Mouse (Mus musculus): Measurements from ENCODE around the gene Exosc1.

Gene Exosc1

DNA sequence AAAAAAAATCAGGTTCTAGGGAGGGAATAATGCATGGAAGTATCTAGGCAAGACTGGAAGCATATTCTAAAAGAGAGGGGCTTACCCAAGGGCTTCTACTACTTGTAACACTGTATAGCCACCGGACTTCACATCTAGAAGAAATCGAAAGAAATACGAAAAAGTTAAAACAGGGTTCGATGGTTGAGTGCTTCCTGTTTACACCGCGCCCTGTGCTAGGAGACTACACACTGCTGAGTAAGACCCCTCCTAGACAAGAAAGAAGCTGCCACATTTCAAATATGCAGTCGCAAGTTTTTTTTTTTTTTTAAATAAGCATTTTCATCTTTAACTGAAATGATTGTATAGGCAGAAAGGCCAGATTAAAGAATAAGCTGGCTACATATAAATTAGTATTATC, 36.4 kb upstream of the Exosc1 start:
- TF ChIP-seq POU5F1 (IDR thresholded peaks at IDR 0.05; ENCODE audit: borderline replicate concordance, low read length), result no peak
- no peak for TF ChIP-seq CTCF (conservative IDR thresholded peaks at IDR 0.05; ENCODE audit: low read length)
- TF ChIP-seq NANOG (IDR thresholded peaks at IDR 0.05; ENCODE audit: borderline replicate concordance, low read length), result no peak
- no peaks in the 10 kb centered on the region for H3K27me3 ChIP-seq (ENCODE audit: insufficient read depth, low read length)

DNA sequence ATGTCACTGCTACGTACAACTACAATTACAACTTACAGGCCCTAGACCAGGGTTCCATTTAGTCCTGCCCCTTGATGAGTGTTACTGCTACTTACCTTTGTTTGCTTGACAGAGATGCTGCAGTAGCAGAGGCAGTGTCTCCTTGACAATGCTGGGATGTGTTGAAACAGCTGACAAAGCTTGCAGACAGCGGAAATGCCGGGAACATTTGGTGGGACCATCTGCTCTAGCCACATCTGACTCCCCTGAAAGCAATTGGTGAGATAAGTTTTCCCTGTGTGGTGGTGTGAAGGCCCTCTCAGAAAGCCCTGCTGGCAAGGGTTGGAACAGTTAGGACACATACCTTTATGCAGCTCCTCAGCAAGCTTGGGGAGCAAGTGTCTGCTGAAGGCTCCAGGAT, 20.4 kb upstream of the Exosc1 start:
- no peaks in the 10 kb centered on the region for H3K4me1 ChIP-seq (replicated peaks; ENCODE audit: low read depth, low read length)
- no peaks in the 10 kb centered on the region for H3K9me3 ChIP-seq (ENCODE audit: low read length)
- H3K4me3 ChIP-seq (replicated peaks; ENCODE audit: low read length), result no peak overlapping the region
- peaks cover 100% of the 10 kb centered on the region for H3K36me3 ChIP-seq (ENCODE audit: insufficient read depth, low read length)
- no peaks in the 10 kb centered on the region for H3K27me3 ChIP-seq (ENCODE audit: insufficient read depth, low read length)
- TF ChIP-seq POU5F1 (IDR thresholded peaks at IDR 0.05; ENCODE audit: borderline replicate concordance, low read length), result no peak
- no peak for TF ChIP-seq CTCF (conservative IDR thresholded peaks at IDR 0.05; ENCODE audit: low read length)
- TF ChIP-seq NANOG (IDR thresholded peaks at IDR 0.05; ENCODE audit: borderline replicate concordance, low read length), result no peak

More for the DNA sequence above, 36.4 kb upstream of the Exosc1 start:
- H3K4me1 ChIP-seq (replicated peaks; ENCODE audit: low read depth, low read length), result peaks cover 9% of the 10 kb centered on the region
- peaks cover 90% of the 10 kb centered on the region for H3K36me3 ChIP-seq (ENCODE audit: insufficient read depth, low read length)
- no peaks in the 10 kb centered on the region for H3K9me3 ChIP-seq (ENCODE audit: low read length)
- H3K4me3 ChIP-seq (replicated peaks; ENCODE audit: low read length), result no peak overlapping the region

DNA sequence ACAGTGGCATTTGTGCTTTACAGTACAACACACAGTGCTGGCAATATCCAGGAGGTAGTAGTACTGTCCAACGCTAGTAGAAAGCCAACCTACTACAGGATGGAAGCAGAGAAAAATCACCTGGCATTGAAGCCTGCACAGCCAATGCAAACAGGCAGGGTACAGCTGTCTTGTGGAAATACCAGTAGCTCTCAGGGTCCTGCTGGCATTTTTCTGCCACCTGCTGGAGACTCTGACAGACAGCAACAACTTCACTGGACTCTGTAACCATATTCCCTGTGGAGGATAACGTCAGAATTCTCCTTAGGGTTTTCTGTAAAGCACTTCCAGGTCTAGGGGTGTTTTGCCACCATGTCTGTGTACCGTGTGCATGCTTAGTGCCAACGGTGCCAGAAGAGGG, 19.1 kb upstream of the Exosc1 start:
- no peaks in the 10 kb centered on the region for H3K4me1 ChIP-seq (replicated peaks; ENCODE audit: low read depth, low read length)
- TF ChIP-seq NANOG (IDR thresholded peaks at IDR 0.05; ENCODE audit: borderline replicate concordance, low read length), result no peak
- peak; percentile 21; the same call in 1 of the 2 replicates for TF ChIP-seq CTCF (conservative IDR thresholded peaks at IDR 0.05; ENCODE audit: low read length)
- TF ChIP-seq POU5F1 (IDR thresholded peaks at IDR 0.05; ENCODE audit: borderline replicate concordance, low read length), result no peak
- no peaks in the 10 kb centered on the region for H3K27me3 ChIP-seq (ENCODE audit: insufficient read depth, low read length)
- H3K4me3 ChIP-seq (replicated peaks; ENCODE audit: low read length), result no peak overlapping the region
- H3K9me3 ChIP-seq (ENCODE audit: low read length), result peaks cover 4% of the 10 kb centered on the region; the same call in 1 of the 2 replicates
- H3K36me3 ChIP-seq (ENCODE audit: insufficient read depth, low read length), result peaks cover 100% of the 10 kb centered on the region

DNA sequence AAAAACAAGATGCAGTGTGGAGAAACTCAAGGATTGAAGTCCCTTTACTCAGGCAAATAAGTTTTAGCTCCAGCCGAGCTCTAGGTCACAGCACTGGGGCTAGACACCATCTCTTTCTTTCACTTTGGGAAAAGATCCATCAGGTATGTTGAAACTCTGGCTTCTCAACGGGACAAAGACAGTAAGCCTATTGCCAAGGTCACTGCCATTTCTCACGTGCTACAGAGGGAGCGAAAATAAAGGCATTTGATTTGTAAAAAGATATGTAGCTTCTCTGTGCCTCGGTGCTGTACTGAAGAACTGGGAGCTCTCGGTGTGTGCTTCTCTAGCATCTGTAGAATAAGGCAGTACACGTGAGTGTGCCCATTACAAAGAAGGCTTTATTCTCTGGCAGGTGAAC, 10.6 kb upstream of the Exosc1 start:
- H3K4me3 ChIP-seq (replicated peaks; ENCODE audit: low read length), result no peak overlapping the region
- H3K9me3 ChIP-seq (ENCODE audit: low read length), result peaks cover 51% of the 10 kb centered on the region
- peaks cover 99% of the 10 kb centered on the region for H3K36me3 ChIP-seq (ENCODE audit: insufficient read depth, low read length)
- no peak for TF ChIP-seq CTCF (conservative IDR thresholded peaks at IDR 0.05; ENCODE audit: low read length)
- no peak for TF ChIP-seq POU5F1 (IDR thresholded peaks at IDR 0.05; ENCODE audit: borderline replicate concordance, low read length)
- TF ChIP-seq NANOG (IDR thresholded peaks at IDR 0.05; ENCODE audit: borderline replicate concordance, low read length), result no peak
- H3K27me3 ChIP-seq (ENCODE audit: insufficient read depth, low read length), result no peaks in the 10 kb centered on the region
- H3K4me1 ChIP-seq (replicated peaks; ENCODE audit: low read depth, low read length), result no peaks in the 10 kb centered on the region

DNA sequence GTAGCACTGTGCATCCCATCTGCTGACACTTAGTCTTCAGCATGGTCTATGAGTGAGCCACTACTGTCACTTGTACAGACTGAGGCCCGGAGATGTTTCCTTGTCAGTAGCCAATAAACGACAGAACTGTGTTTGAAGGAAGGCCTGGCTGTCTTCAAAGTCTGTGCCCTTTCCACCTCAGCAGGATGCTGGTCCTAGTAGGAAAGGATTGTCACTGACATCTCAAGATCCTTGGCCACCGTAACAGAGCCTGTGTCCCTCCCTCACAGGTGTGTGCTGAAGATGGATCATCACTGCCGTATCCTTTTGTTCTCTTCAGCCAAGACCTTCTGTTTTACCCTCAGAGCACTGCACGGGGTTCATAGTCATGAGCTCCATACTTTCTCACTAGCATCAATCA, 5.3 kb upstream of the Exosc1 start:
- TF ChIP-seq NANOG (IDR thresholded peaks at IDR 0.05; ENCODE audit: borderline replicate concordance, low read length), result no peak
- no peak for TF ChIP-seq POU5F1 (IDR thresholded peaks at IDR 0.05; ENCODE audit: borderline replicate concordance, low read length)
- TF ChIP-seq CTCF (conservative IDR thresholded peaks at IDR 0.05; ENCODE audit: low read length), result no peak
- Histone ChIP-seq H3K36me3 (ENCODE audit: insufficient read depth, low read length) (peaks cover 78% of the 10 kb centered on the region), H3K4me1 (replicated peaks; ENCODE audit: low read depth, low read length) (peaks cover 20% of the 10 kb centered on the region), H3K4me3 (replicated peaks; ENCODE audit: low read length) (no peak overlapping the region), H3K9me3 (ENCODE audit: low read length) (peaks cover 12% of the 10 kb centered on the region), H3K27me3 (ENCODE audit: insufficient read depth, low read length) (no peaks in the 10 kb centered on the region)

DNA sequence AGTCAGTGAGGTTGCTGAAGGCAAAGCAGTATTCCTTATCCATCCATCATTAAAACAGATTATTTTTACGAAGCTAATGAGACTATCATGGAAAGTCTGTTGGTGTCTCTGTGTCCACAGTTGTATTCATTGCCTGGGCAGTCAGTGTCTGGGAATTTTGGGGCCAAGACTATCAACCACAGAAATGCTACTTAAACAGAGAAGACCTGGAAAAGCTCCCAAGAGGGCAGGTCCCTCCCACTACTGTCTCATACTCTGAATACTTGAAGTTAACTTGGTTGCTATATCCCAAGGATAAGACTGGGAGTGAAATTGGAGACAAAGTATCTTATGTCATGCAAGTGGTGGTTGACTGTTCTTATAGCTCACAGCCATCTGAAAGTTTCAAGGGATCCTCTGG, 2.7 kb upstream of the Exosc1 start:
- H3K4me3 ChIP-seq (replicated peaks; ENCODE audit: low read length), result no peak overlapping the region
- H3K36me3 ChIP-seq (ENCODE audit: insufficient read depth, low read length), result peaks cover 63% of the 10 kb centered on the region
- TF ChIP-seq CTCF (conservative IDR thresholded peaks at IDR 0.05; ENCODE audit: low read length) (no peak), NANOG (IDR thresholded peaks at IDR 0.05; ENCODE audit: borderline replicate concordance, low read length) (no peak), POU5F1 (IDR thresholded peaks at IDR 0.05; ENCODE audit: borderline replicate concordance, low read length) (no peak)
- peaks cover 35% of the 10 kb centered on the region for H3K4me1 ChIP-seq (replicated peaks; ENCODE audit: low read depth, low read length)
- H3K27me3 ChIP-seq (ENCODE audit: insufficient read depth, low read length), result no peaks in the 10 kb centered on the region
- no peaks in the 10 kb centered on the region for H3K9me3 ChIP-seq (ENCODE audit: low read length)

DNA sequence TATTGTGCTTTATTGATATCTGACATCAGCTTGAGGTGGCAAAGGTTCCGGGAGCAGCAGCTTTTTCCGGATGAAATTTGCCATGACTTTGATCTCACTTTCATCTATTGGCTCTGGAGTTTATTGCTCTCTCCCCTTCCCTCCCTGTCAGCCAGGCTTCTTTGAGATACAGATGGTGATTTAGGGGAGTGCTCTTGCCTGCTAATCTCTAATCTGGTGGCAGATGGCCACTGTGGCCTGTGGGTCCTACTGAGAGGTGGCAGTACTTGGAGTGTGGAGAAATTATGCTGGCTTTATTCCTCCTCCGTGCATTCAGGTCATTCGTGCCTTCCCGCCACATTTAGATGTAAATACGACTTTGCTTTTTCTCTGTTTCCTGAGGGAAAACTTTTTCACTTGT, 901 bp upstream of the Exosc1 start:
- Histone ChIP-seq H3K4me3 (replicated peaks; ENCODE audit: low read length) (peak overlapping the region; percentile 100), H3K4me1 (replicated peaks; ENCODE audit: low read depth, low read length) (peaks cover 41% of the 10 kb centered on the region), H3K36me3 (ENCODE audit: insufficient read depth, low read length) (peaks cover 61% of the 10 kb centered on the region), H3K9me3 (ENCODE audit: low read length) (no peaks in the 10 kb centered on the region), H3K27me3 (ENCODE audit: insufficient read depth, low read length) (no peaks in the 10 kb centered on the region)
- TF ChIP-seq CTCF (conservative IDR thresholded peaks at IDR 0.05; ENCODE audit: low read length), result no peak
- no peak for TF ChIP-seq POU5F1 (IDR thresholded peaks at IDR 0.05; ENCODE audit: borderline replicate concordance, low read length)
- no peak for TF ChIP-seq NANOG (IDR thresholded peaks at IDR 0.05; ENCODE audit: borderline replicate concordance, low read length)

DNA sequence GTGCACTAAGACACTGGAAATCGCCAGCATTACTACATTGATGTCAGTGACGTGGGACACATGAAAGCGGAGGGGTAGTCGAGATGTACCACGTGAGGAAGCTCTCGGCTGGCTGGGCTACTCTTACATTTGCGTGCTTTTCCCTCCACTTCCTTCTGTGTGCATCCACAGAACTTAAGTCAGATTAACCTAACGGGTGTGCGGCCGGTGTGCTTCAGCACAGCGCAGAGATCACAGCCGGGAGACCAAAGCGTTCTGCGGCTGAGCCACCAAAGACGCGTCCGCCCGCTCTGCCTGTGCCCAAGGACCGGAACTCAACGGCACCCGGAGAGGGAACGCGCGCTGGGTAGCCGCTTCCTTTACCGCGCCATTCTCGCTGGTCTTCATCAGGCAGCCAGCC, 537 bp downstream of the Exosc1 start:
- Histone ChIP-seq H3K4me3 (replicated peaks; ENCODE audit: low read length) (peak overlapping the region; percentile 100), H3K9me3 (ENCODE audit: low read length) (no peaks in the 10 kb centered on the region), H3K36me3 (ENCODE audit: insufficient read depth, low read length) (peaks cover 62% of the 10 kb centered on the region), H3K4me1 (replicated peaks; ENCODE audit: low read depth, low read length) (peaks cover 41% of the 10 kb centered on the region), H3K27me3 (ENCODE audit: insufficient read depth, low read length) (no peaks in the 10 kb centered on the region)
- TF ChIP-seq CTCF (conservative IDR thresholded peaks at IDR 0.05; ENCODE audit: low read length) (no peak), POU5F1 (IDR thresholded peaks at IDR 0.05; ENCODE audit: borderline replicate concordance, low read length) (no peak), NANOG (IDR thresholded peaks at IDR 0.05; ENCODE audit: borderline replicate concordance, low read length) (no peak)

DNA sequence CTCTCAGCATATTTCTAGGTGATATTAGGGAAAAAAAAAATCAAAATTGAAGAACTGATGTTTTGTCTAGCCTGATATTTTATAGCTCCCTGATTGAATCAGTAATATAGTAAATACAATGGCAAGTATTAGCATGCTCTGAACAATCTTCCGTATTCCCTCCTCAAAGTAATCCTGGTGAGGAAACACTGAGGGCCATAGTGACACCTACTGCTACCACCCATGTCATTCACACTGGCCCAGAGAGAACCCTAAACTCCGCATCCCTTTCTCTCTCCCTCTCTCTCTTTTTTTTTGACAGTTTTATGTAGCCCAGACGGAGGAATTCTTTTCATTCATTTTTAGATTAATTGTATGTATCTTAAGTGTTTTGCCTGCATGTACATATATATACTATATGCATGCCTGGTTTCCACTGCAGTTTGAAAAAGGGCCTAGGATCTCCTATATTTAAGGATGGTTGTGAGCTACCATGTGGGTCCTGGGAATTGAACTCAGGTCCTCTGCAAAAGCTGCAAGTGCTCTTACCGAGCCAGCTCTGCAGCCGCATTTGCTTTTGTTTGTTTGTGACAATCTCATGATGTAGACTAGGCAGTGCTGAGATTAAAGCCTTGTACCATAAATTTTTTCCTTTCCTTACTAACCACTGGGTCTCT, 12.7 kb downstream of the Exosc1 start:
- H3K4me3 ChIP-seq (replicated peaks; ENCODE audit: low read length), result no peak overlapping the region
- TF ChIP-seq CTCF (conservative IDR thresholded peaks at IDR 0.05; ENCODE audit: low read length) (no peak), NANOG (IDR thresholded peaks at IDR 0.05; ENCODE audit: borderline replicate concordance, low read length) (no peak), POU5F1 (IDR thresholded peaks at IDR 0.05; ENCODE audit: borderline replicate concordance, low read length) (no peak)
- no peaks in the 10 kb centered on the region for H3K27me3 ChIP-seq (ENCODE audit: insufficient read depth, low read length)
- H3K9me3 ChIP-seq (ENCODE audit: low read length), result no peaks in the 10 kb centered on the region
- H3K36me3 ChIP-seq (ENCODE audit: insufficient read depth, low read length), result peaks cover 88% of the 10 kb centered on the region
- H3K4me1 ChIP-seq (replicated peaks; ENCODE audit: low read depth, low read length), result peaks cover 21% of the 10 kb centered on the region
